Mouse (Mus musculus): Measurements from ENCODE around the gene Olfr1331. TPM values are rescaled to one million over a fixed set of nuclear protein-coding genes. Genes with fewer than 3 reads are reported as not detected.

Olfr1331 gene
- polyA plus RNA-seq (2012; fragmentation: generic; extraction: Trizol): not detected

GRCm38 (mm10) chr4:118864349-118864748, at the start of gene Olfr1331:
Gene Olfr1331 (plus strand): TSS chr4:118864649.

GRCm38 (mm10) chr4:118836179-118836578, 28.3 kb upstream of the Olfr1331 start, which contains the start of gene Olfr1333:
Gene Olfr1333 (minus strand): TSS chr4:118836279.

GRCm38 (mm10) chr4:118888297-118888696, 23.8 kb downstream of the Olfr1331 start, which contains the start of gene Olfr1330:
Gene Olfr1330 (plus strand): TSS chr4:118888597.

DNA sequence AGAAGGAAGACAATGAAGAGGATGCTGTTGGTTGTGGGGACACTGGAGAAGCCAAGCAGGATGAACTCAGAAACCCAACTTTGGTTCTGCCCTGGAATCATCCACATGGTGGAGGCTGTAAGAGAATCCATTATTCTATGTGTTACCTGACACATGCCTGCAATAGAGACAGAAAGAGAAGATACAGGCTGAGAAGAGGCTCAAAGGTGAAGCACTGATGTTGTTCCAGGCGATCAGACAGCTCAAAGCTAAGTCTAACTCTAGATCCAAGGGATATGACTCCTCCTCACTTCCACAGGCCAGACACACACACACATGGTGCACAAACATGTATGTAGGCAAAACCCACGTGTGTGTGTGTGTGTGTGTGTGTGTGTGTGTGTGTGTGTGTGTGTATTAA, 52.9 kb downstream of the Olfr1331 start, which contains the start of gene Olfr1329:
Gene Olfr1329, minus strand, starts transcription at position 101 of the 400 bp plus-strand sequence.

Other genes starting within 250 kb of the Olfr1331 start
- not detected for gene Cfap57, start 243.9 kb upstream of the Olfr1331 start, polyA plus RNA-seq (2012; fragmentation: generic; extraction: Trizol)
- gene Ebna1bp2, start 243.8 kb upstream of the Olfr1331 start, polyA plus RNA-seq (2012; fragmentation: generic; extraction: Trizol): 10 to 100 TPM; 12.5 to 40.3 TPM
- not detected for gene Olfr62, start 205.7 kb upstream of the Olfr1331 start, polyA plus RNA-seq (2012; fragmentation: generic; extraction: Trizol)
- gene Olfr1342, start 171.9 kb upstream of the Olfr1331 start, polyA plus RNA-seq (2012; fragmentation: generic; extraction: Trizol): not detected
- not detected for gene Olfr1341, start 161.1 kb upstream of the Olfr1331 start, polyA plus RNA-seq (2012; fragmentation: generic; extraction: Trizol)
- gene Olfr1340, start 144.5 kb upstream of the Olfr1331 start, polyA plus RNA-seq (2012; fragmentation: generic; extraction: Trizol): not detected
- not detected for gene Olfr1339, start 132.5 kb upstream of the Olfr1331 start, polyA plus RNA-seq (2012; fragmentation: generic; extraction: Trizol)
- gene Olfr1338, start 105.9 kb upstream of the Olfr1331 start, polyA plus RNA-seq (2012; fragmentation: generic; extraction: Trizol): not detected
- gene Olfr1337, start 82.1 kb upstream of the Olfr1331 start, polyA plus RNA-seq (2012; fragmentation: generic; extraction: Trizol): not detected
- gene Olfr1335, start 54.7 kb upstream of the Olfr1331 start, polyA plus RNA-seq (2012; fragmentation: generic; extraction: Trizol): not detected
- not detected for gene Olfr1333, start 28.4 kb upstream of the Olfr1331 start, polyA plus RNA-seq (2012; fragmentation: generic; extraction: Trizol)
- under 1 TPM in 1 of 2 experiments, not detected in 1; 0.01 TPM for gene Olfr1330, start 23.9 kb downstream of the Olfr1331 start, polyA plus RNA-seq (2012; fragmentation: generic; extraction: Trizol)
- not detected for gene Olfr1329, start 52.8 kb downstream of the Olfr1331 start, polyA plus RNA-seq (2012; fragmentation: generic; extraction: Trizol)
- not detected for gene Olfr1328, start 74.0 kb downstream of the Olfr1331 start, polyA plus RNA-seq (2012; fragmentation: generic; extraction: Trizol)
- gene Lao1, start 96.9 kb downstream of the Olfr1331 start, polyA plus RNA-seq (2012; fragmentation: generic; extraction: Trizol): not detected
- gene Slc2a1, start 244.1 kb downstream of the Olfr1331 start, polyA plus RNA-seq (2012; fragmentation: generic; extraction: Trizol): 10 to 100 TPM; 20.9 to 23.8 TPM